In genomic region chr5:107218594-107218993, GRCm38 (mm10) we compare ENCODE assay signal across 30 mouse cellular contexts.
DNase-seq lines count a peak whose midpoint lies in the region; ATAC-seq lines count a peak whose summit lies in the region.
"Had no signal": no experiment of that assay in that cellular context is flagged by ENCODE, and none has a peak within 500 bp of the region (broad histone marks: within the 10 kb centered on the region; RNA-seq: fewer than 3 reads in every experiment).

No protein-coding gene starts in this region.

- 33% methylated on average over 3 of the region's 3 CpGs for WGBS in liver, embryonic 13.5 days (ENCODE audit: insufficient replicate concordance)
- 33% methylated on average over 3 of the region's 3 CpGs for WGBS in liver, embryonic 16.5 days (ENCODE audit: insufficient replicate concordance)

- H3K4me1 ChIP-seq in liver, embryonic 13.5 days (replicated peaks): peaks cover 62% of the 10 kb centered on the region
- peaks cover 19% of the 10 kb centered on the region for H3K4me1 ChIP-seq in liver, embryonic 16.5 days (ENCODE audit: control insufficient read depth, low read depth, low read length)

- peak; percentile 84 for ATAC-seq in liver, embryonic 13.5 days (ENCODE audit: low read depth)
- ATAC-seq in liver, embryonic 16.5 days (ENCODE audit: low read depth): peak; percentile 65
- ATAC-seq in megakaryocyte-erythroid progenitor cell, adult 5-6 weeks (replicated peaks; ENCODE audit: low FRiP score, low TSS enrichment, poor library complexity, severe bottlenecking): peak; percentile 75
- ATAC-seq: forebrain, embryonic 15.5 days; Patski had no signal

- no peaks in the 10 kb centered on the region for H3K27me3 ChIP-seq in liver, embryonic 13.5 days
- H3K27me3 ChIP-seq in liver, embryonic 16.5 days (ENCODE audit: control insufficient read depth, insufficient read depth, low read depth, low read length): no peaks in the 10 kb centered on the region
- H3K27me3 ChIP-seq: CH12.LX; embryonic facial prominence, embryonic 13.5 days; forebrain, embryonic 15.5 days; heart, embryonic 12.5 days; heart, embryonic 15.5 days; hindbrain, embryonic 15.5 days; Patski had no signal

- 0 out of 2 replicates have a peak overlapping the region, but pooled peaks have one; percentile 17 for H3K4me2 ChIP-seq in liver, embryonic 13.5 days
- H3K4me2 ChIP-seq in liver, embryonic 16.5 days (ENCODE audit: low read depth, low read length): no peak overlapping the region
- H3K4me2 ChIP-seq: embryonic facial prominence, embryonic 13.5 days; forebrain, embryonic 12.5 days; forebrain, embryonic 15.5 days; heart, embryonic 12.5 days; heart, embryonic 15.5 days; hindbrain, embryonic 15.5 days had no signal

- no peaks in the 10 kb centered on the region for H3K9me3 ChIP-seq in liver, embryonic 13.5 days (replicated peaks)
- no peaks in the 10 kb centered on the region for H3K9me3 ChIP-seq in liver, embryonic 16.5 days (replicated peaks; ENCODE audit: control insufficient read depth, low read length)
- H3K9me3 ChIP-seq: embryonic facial prominence, embryonic 10.5 days; embryonic facial prominence, embryonic 13.5 days; forebrain, embryonic 12.5 days; forebrain, embryonic 15.5 days; G1E; heart, embryonic 12.5 days; heart, embryonic 15.5 days; hindbrain, embryonic 15.5 days had no signal

- intact Hi-C loops in heart, postnatal 10 days (cut with DNase I): no loop called here

- peak; percentile 38 for DNase-seq in liver
- peak; percentile 46 for DNase-seq in liver, embryonic 13.5 days
- DNase-seq in urinary bladder, postnatal 4 days (ENCODE audit: low spot score in 2 of 2): no peak
- no peak for DNase-seq in heart, postnatal 10 days
- no peak for DNase-seq in gastrocnemius, postnatal 10 days
- DNase-seq: adrenal gland, postnatal 10 days; adrenal gland, postnatal 36 days; B cell, adult 2 months; cerebellum, adult 11 months; cerebellum, adult 2 months; cerebellum, adult 9-11 months; cerebellum, postnatal 25 days; embryo, embryonic 11 days; gastrocnemius, postnatal 36 days; heart, adult 18-20 months; heart, postnatal 14 days; heart, postnatal 4 days had no signal

- H3K9ac ChIP-seq in liver, embryonic 13.5 days: no peak overlapping the region
- no peak overlapping the region for H3K9ac ChIP-seq in liver, embryonic 16.5 days (ENCODE audit: low read depth, low read length)
- H3K9ac ChIP-seq: embryonic facial prominence, embryonic 13.5 days; forebrain, embryonic 12.5 days; forebrain, embryonic 15.5 days; heart, embryonic 15.5 days; hindbrain, embryonic 15.5 days had no signal

- peak overlapping the region; percentile 50 for H3K27ac ChIP-seq in liver, embryonic 13.5 days
- H3K27ac ChIP-seq in liver, embryonic 16.5 days (ENCODE audit: low read length): no peak overlapping the region
- H3K27ac ChIP-seq: embryonic facial prominence, embryonic 10.5 days; embryonic facial prominence, embryonic 13.5 days; forebrain, embryonic 12.5 days; forebrain, embryonic 15.5 days; hindbrain, embryonic 15.5 days had no signal

- no peak overlapping the region for H3K4me3 ChIP-seq in liver, embryonic 13.5 days (replicated peaks)
- no peak overlapping the region for H3K4me3 ChIP-seq in liver, embryonic 16.5 days (ENCODE audit: low read depth, low read length)
- H3K4me3 ChIP-seq: embryonic facial prominence, embryonic 10.5 days; embryonic facial prominence, embryonic 13.5 days; erythroblast, embryonic 14.5 days; forebrain, embryonic 12.5 days; forebrain, embryonic 15.5 days; heart, embryonic 12.5 days; heart, embryonic 15.5 days; hindbrain, embryonic 15.5 days had no signal

- H3K36me3 ChIP-seq in liver, embryonic 13.5 days: no peaks in the 10 kb centered on the region
- no peaks in the 10 kb centered on the region for H3K36me3 ChIP-seq in liver, embryonic 16.5 days (ENCODE audit: control insufficient read depth, insufficient read depth)
- H3K36me3 ChIP-seq: forebrain, embryonic 12.5 days; forebrain, embryonic 15.5 days; G1E; hindbrain, embryonic 15.5 days had no signal

Comparison
In these comparisons a context has a peak if more than half of its experiments do, and no peak if none do; other contexts are left out.
1. DNase-seq: peak in liver (single experiment) and liver, embryonic 13.5 days (single experiment); none in urinary bladder, postnatal 4 days (0 of 2), heart, postnatal 10 days (0 of 2) and gastrocnemius, postnatal 10 days (single experiment).
2. Peak in every context shown above with its lines, with median percentiles within 50 percentile points of each other: ATAC-seq.